Mouse (Mus musculus): ENCODE results near the gene Myom3.

Myom3 gene

DNA sequence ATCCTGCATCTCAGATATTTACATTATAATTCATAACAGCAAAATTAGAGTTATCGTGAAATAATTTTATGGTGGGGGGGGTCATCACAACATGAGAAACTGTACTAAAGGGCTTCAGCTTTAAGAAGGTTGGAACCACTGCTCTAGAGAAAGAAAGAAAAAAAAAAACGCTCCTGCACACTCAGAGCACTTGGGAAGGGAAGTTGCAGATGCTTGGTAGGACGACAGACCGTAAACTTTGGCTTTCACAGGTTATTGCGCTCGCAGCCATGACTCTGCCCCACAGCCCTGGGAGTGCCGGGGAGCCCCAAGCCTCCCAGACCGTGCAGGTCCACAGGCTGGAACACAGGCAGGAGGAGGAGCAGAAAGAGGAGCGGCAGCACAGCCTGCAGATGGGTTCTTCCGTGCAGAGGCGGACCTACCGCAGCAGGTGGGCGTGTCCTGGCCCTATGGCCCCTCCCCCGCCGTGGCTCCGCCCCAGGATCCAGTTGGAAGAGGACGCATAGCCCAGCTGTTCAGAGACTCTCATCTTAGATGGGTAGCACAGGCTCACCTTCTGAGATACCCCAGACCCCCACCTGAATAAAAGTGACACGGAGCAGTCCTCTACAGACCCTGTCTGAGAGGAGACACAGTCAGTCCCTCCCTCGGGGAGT, 2.9 kb downstream of the Myom3 start:
- peak; percentile 89 for DNase-seq

- no peak for DNase-seq
These were observed 5.2 kb downstream of the Myom3 start for GRCm38 (mm10) chr4:135764700-135765099.

DNA sequence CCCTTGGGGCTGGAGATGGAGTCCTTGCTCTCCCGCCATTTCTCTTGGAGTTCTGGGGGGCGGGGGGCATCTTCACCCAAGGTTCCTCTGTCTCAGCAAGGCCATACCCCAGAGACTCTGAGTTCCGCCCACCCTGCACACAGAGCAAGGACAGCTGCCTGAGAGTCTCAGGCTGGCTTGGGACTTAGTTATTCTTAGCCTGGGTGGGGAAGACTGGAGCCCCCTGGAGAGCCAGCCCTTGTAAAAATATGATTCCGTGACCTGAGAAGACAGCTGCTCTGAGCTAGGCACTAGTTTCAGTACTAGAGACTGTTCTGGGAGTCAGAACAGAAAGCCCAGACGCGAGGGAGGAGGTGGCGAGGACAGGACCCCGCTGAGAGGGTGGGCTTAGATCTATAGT, 6.2 kb downstream of the Myom3 start:
- no peak for DNase-seq

- peak; percentile 51 for DNase-seq
These were observed 7.5 kb downstream of the Myom3 start for GRCm38 (mm10) chr4:135766976-135767375.

GRCm38 (mm10) chr4:135768572-135769526, 9.3 kb downstream of the Myom3 start:
- DNase-seq = peak; percentile 37

GRCm38 (mm10) chr4:135770611-135771305, 11.2 kb downstream of the Myom3 start:
- DNase-seq = no peak

GRCm38 (mm10) chr4:135771592-135771991, 12.1 kb downstream of the Myom3 start:
- DNase-seq = no peak

- DNase-seq = no peak
These were observed 13.2 kb downstream of the Myom3 start for GRCm38 (mm10) chr4:135772671-135773070.

GRCm38 (mm10) chr4:135774496-135774895, 15.0 kb downstream of the Myom3 start:
- DNase-seq = no peak

DNA sequence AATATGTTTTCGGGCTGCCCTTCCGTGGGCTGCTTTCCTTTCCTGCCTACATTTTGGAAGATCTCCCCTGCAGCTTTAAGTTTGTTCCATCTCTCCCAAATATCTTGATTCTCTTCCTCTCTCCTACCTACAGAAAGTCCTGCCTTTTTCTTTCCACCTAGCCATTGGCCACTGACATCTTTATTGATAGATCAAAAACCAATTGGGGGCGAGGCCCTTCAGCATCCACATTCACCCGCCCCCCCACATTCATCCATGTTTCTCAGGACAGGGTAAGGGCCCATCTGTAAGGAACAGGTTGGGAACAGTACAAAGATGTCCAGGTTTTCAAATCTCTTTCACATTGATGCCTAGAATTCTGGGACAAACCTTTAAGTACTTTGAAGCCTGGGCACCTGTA, 17.3 kb downstream of the Myom3 start:
- DNase-seq = no peak

- DNase-seq = no peak
These were observed 20.1 kb downstream of the Myom3 start for GRCm38 (mm10) chr4:135779661-135780060.

DNA sequence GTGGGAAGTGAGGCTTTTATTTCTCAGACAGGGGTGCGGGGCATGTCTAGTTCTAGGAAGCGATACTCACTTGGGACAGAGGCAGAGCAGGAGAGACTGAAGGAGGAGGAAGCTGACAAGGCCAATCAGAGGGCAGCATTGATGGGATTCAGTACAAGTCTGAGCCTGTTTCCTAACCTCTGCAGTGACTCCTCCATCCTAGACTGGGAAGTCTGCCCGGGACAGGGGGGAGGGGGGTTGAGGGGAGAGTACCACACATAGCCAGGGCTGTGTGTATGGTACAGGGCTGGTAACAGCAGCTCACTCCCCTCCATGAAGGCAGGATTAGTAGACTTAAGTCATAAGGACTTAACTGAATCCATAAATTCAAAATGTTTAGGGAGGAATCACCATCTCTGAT, 20.7 kb downstream of the Myom3 start:
- DNase-seq = no peak

DNA sequence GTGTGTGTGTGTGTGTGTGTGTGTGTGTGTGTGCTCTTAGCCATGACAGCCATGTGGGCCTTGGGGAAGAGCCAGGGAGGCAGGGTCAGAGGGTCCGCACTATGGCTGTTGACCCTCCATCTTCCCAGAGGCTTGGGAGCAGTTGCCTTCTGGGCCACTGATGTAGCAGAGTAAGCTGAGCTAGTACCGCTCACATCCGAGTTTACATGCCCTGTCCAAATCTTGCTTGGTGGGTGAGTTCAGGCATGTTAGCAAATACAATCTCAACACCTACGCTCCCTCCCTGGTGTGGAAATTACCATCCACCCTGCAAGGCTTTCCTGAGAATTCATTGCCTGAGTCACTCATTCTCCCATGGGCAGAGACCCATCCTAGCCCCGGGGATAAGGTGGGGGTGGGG, 21.8 kb downstream of the Myom3 start:
- no peak for DNase-seq

- no peak for DNase-seq
These were observed 27.1 kb downstream of the Myom3 start for GRCm38 (mm10) chr4:135786581-135786980.

DNA sequence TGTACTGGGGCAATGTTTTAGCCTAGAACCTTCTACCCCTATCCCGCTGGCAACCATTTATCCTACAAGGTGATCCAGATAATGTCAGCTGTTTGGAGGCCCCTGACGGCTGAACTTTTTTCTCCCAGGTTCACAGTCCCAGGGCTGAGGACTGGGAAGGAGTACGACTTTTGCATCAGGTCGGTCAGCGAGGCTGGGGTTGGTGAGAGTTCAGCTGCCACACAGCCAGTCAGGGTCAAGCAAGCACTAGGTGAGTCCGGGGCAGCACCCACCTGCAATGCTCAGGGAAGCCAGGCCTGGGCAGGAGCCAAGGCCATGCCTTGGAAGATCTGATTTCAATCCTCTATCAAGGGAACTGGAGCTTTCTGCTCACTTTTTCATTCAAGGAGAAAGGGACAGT, 27.8 kb downstream of the Myom3 start:
- DNase-seq = peak; percentile 46

DNA sequence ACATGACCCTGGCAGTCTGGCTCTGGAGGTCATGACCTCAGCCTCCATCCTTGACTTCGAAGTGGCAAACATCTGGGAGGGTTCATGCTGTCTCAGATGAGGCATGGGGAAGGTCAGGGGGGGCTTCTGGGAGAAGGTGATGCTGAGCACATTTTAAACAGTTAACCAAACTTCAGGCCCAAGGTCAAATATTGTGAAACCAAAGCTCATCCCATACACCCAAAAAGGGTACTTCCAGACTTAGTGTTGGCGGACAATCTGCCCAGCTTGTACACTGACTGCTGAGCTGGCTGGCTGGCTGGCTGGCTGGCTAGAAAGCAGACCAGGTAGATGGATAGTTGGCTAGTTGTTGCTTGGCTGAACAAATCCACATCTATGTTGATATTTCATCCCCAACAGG, 29.6 kb downstream of the Myom3 start:
- no peak for DNase-seq

DNA sequence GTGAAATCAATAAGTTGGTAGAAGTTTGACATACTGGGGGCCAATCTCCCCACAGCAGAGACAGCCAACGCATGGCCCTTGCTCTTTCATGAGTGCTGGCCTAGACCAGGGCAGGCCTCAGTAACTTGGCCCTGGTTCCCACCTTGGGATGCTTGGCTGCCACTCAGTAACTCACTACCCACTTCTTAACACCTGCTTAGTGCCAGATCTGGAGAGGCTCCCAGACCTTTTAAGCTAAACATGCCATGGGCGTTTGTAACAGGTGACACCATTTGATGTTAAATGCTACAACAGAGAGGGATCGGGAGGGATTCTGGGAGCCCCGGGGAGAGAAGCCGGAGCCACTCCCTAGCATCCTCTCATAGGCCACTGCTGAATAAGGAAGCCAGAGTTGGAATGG, 33.3 kb downstream of the Myom3 start:
- no peak for DNase-seq

GRCm38 (mm10) chr4:135797931-135798330, 38.4 kb downstream of the Myom3 start:
- DNase-seq = no peak

GRCm38 (mm10) chr4:135801543-135801942, 42.0 kb downstream of the Myom3 start:
- DNase-seq = peak; percentile 92

GRCm38 (mm10) chr4:135803299-135803698, 43.8 kb downstream of the Myom3 start:
- peak; percentile 26 for DNase-seq

DNA sequence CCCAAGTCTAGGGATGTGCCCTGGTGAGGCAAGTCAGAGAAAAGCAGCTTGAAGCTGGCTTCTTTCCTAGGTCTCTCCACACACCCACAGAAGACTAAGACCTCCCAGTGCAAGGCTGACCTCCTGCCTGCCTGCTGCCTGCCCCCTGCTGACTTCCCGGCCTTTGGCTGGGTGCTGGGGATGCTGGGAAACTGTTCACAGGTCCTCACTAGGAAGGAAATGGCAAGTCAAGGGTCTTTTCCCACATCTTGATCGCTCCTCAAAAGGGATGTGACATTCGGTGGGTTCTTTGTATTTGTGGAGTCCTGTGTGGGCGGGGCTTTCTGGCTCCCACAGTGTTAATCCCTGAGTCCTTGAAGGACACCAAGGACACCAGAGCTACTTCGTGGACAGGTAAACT, 44.7 kb downstream of the Myom3 start:
- DNase-seq = no peak

DNA sequence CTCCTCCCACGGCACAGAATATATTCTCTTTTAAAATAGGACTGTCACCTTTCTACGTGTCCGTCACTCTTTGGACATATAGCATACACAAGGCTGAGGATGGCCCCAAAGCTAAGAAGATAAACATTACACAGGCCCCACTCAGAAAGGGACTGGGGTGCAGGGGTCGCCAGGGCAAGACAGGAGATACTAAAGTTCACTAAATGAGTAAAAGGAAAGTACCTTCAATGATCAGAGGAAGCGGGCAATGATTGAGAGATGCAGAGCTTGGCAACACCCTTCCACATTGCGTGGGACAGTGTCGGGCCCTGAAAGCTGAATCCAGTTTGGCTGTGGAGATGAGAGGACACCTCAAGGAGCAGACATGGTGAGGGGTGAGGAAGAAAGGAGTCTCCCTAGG, 55.4 kb downstream of the Myom3 start:
- DNase-seq = no peak

DNA sequence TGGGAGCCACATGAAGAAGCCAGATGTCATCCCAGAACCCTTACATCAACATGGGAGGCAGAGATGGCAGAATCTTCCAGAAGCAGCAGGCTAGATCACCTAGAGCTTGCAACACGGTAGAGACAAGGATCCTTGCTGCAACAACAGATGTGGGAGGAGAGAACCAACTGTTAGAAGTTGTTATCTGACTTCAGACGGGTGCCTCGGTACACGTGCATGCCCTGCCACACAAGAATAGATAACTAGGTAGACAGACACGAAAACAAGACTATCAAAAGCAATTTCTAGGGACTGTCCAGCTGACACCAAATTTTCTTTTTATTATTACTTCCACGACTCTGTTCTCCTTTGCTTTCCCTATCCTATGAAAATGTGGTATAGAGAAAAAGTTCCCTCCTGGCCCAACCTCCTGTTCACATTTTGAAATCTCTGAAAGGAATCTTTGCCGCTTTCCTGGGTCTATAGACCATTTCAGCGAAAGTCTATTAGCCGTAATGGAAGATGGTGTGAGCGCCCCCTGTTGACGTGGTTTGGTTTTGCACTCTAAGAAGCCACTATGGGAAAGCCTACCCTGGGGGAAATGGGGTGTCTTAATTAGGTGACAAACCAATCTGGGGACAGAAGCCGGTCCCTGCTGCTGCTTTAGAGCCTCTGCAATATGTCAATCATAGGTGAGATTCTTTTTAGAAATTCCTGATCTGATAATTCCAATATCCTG, 57.5 kb downstream of the Myom3 start:
- peak; percentile 35 for DNase-seq

Data from kidney, postnatal 14 days (tissue).